Mouse (Mus musculus): Measurements from ENCODE around the gene Olfr1023.

The Olfr1023 gene

GRCm38 (mm10) chr2:85885340-85885739 lies at the start of gene Olfr1023:
TSS of gene Olfr1023 (plus strand) at chr2:85885640.
- DNase-seq (ENCODE audit: low read depth, low spot score), result no peak

- DNase-seq (ENCODE audit: low read depth, low spot score), result no peak
Observed at GRCm38 (mm10) chr2:85845383-85845782, 40.1 kb upstream of the Olfr1023 start, which contains the start of gene Olfr1019. TSS of gene Olfr1019 (minus strand) at chr2:85845483.

- no peak for DNase-seq (ENCODE audit: low read depth, low spot score)
Observed at GRCm38 (mm10) chr2:85846730-85847129, 38.7 kb upstream of the Olfr1023 start, which contains the start of gene Olfr1020. TSS of gene Olfr1020 (plus strand) at chr2:85847030.

GRCm38 (mm10) chr2:85868294-85868693 lies 17.1 kb upstream of the Olfr1023 start, which contains the start of gene Olfr1022:
TSS of gene Olfr1022 (plus strand) at chr2:85868594.
- no peak for DNase-seq (ENCODE audit: low read depth, low spot score)

GRCm38 (mm10) chr2:85904952-85905351 lies 19.5 kb downstream of the Olfr1023 start, which contains the start of gene Olfr1024:
TSS of gene Olfr1024 (minus strand) at chr2:85905052.
- no peak for DNase-seq (ENCODE audit: low read depth, low spot score)

GRCm38 (mm10) chr2:85913197-85913596 lies 27.8 kb downstream of the Olfr1023 start:
- DNase-seq (ENCODE audit: low read depth, low spot score), result no peak

- DNase-seq (ENCODE audit: low read depth, low spot score), result no peak
Observed at GRCm38 (mm10) chr2:85914893-85915292, 29.5 kb downstream of the Olfr1023 start, which contains the start of gene Olfr1025-ps1. TSS of gene Olfr1025-ps1 (plus strand) at chr2:85915193.

- DNase-seq (ENCODE audit: low read depth, low spot score), result no peak
Observed at GRCm38 (mm10) chr2:85921258-85921657, 35.8 kb downstream of the Olfr1023 start, which contains the start of gene Olfr1026. TSS of gene Olfr1026 (plus strand) at chr2:85921558.

All from retina, postnatal 7 days (tissue).